Mouse (Mus musculus) lung, embryonic 14.5 days (tissue): ENCODE data around the gene Slc9a5. TPM values are rescaled to one million over a fixed set of nuclear protein-coding genes. Genes with fewer than 3 reads are reported as not detected.

Experiments used
- ATAC-seq: fragments of 200-750 bp; cut with Nextera tagmentation; 2 replicates; pipeline ENCODE4 v1.8.0; 2017; ENCODE audit warnings: mild to moderate bottlenecking, moderate TSS enrichment, moderate library complexity; ENCODE audit not compliant: insufficient read depth
- DNase-seq: peaks from one replicate; pipeline ENCODE4 v3.0.0-alpha.2; 2015
- H3K27ac ChIP-seq: fragments of 300-500 bp; sonication (generic); 2 replicates; pipeline ENCODE4 v1.5.1; 2014; ENCODE audit warnings: low read depth, mild to moderate bottlenecking, moderate library complexity
- H3K27me3 ChIP-seq: fragments of 300-500 bp; sonication (generic); 2 replicates; pipeline ENCODE4 v1.6.1; 2014; ENCODE audit warnings: low read length, control low read depth; ENCODE audit not compliant: insufficient read depth
- H3K36me3 ChIP-seq: fragments of 300-500 bp; sonication (generic); 2 replicates; pipeline ENCODE4 v1.6.1; 2014; ENCODE audit warnings: control low read depth; ENCODE audit not compliant: insufficient read depth
- H3K4me1 ChIP-seq: fragments of 300-500 bp; sonication (generic); 2 replicates; pipeline ENCODE4 v1.6.1; 2014; ENCODE audit warnings: antibody characterized with exemption, control low read depth; ENCODE audit not compliant: insufficient read depth
- H3K4me2 ChIP-seq: fragments of 300-500 bp; sonication (generic); 2 replicates; pipeline ENCODE4 v1.6.1; 2014; ENCODE audit warnings: mild to moderate bottlenecking
- H3K4me3 ChIP-seq: fragments of 300-500 bp; sonication (generic); 2 replicates; pipeline ENCODE4 v1.5.1; 2014; ENCODE audit warnings: low read depth, low read length
- H3K9ac ChIP-seq: fragments of 300-500 bp; sonication (generic); 2 replicates; pipeline ENCODE4 v1.6.1; 2014
- H3K9me3 ChIP-seq: fragments of 300-500 bp; sonication (generic); 2 replicates; pipeline ENCODE4 v1.6.1; 2016; ENCODE audit warnings: low read depth, low read length, control low read depth
- CTCF ChIP-seq: IDR thresholded peaks from 2 replicates; pipeline ENCODE4 v1.5.1; 2016; ENCODE audit warnings: antibody characterized with exemption, low read depth
- WGBS: fragments of 180-500 bp; shearing (Covaris S2); extraction: QIAGEN DNeasy Blood & Tissue Kit; methylation state at CpG from one replicate; pipeline ENCODE4 v1.1.7; 2014; 5-methylcytosine and 5-hydroxymethylcytosine counted together
- polyA plus RNA-seq: library from polyadenylated mRNA; unstranded; fragments of >200 nt; fragmentation: Nextera tagmentation; extraction: Ambion mirVana; gene quantifications from 2 replicates; pipeline ENCODE4 v1.2.1, GENCODE M21; 2014

Gene Slc9a5
- polyA plus RNA-seq, 1 experiment from 2014 or later = 10.9 TPM

DNA sequence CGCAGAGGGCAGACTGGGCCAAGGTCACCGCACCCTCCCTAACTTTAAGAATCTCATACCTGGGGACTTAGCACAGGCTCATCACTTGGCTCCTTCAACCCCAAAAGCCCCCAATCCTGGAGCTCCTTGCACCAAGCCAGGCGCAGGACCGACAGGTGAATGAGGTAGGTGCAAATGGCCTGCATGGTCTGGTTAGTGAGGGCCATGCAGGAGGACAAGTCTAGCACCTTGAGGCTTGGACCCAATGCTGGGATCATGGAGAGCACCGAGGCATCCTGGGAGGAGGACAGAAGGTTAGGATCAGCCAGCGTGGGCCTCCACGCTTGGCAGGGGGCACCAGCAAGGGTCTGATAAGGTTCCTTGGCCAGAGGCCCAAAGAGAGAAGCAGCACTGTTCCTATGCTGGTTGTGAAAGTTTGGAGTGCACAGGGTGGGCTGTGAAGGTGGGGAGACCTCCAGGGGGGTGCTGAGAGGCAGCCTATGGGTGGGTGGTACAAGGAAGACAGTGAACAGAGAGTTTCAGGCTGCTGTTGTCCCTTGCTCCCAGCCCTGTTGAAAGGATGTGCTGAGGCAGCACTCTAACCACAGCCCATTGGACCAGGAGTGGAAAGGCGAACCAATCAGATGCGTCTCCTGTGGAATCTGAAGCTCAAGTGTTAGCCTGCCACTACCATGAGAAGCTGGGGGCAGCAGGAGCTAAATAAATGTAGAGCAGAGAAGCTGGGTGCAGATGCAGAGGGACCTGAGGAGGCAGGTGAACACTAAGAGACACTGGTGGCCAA is 34.8 kb upstream of the Slc9a5 start:
- TF ChIP-seq CTCF = no peak
- Histone ChIP-seq H3K27me3 (no peaks in the 10 kb centered on the region), H3K36me3 (peaks cover 69% of the 10 kb centered on the region), H3K9me3 (no peaks in the 10 kb centered on the region), H3K4me1 (no peaks in the 10 kb centered on the region), H3K27ac (no peak overlapping the region), H3K4me3 (no peak overlapping the region), H3K4me2 (no peak overlapping the region), H3K9ac (no peak overlapping the region)
- ATAC-seq = no peak
- DNase-seq = no peak
- 67% methylated on average over 9 of the region's 9 CpGs for WGBS

DNA sequence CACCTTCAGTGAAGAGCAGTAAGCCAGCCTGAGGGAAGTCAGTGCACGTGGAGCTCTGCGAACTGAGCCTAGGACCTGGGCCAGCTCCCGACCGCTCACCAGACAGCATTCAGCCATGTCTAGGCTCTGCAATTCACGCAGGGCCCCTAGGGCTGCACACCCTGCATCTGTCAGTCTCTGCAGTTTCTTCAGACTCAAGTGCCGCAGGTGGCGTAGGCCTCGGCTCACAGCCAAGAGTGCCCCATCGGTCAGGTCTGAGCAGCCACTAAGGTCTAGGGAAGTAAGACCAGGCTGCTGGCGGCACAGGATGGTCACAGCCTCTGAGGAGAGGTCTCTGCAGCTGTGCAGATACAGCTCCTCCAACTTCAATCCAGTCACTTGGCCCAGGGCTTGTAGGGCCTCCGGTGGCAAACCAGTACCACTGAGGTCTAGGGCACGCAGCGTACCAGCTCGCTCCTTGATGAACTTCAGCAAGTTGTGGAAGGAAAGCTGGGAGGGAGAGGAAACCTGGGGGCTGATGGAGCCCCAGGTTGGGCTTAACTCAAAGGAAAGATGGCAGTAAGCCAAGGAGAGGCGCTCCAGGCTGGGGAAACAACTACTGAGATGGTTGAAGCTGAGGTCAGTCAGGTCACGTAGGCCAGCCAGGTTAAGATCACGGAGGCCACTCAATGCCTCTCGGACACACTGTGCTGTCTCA is 33.4 kb upstream of the Slc9a5 start:
- 82% methylated on average over 18 of the region's 18 CpGs for WGBS
- H3K4me1 ChIP-seq = no peaks in the 10 kb centered on the region
- no peak overlapping the region for H3K9ac ChIP-seq
- no peak overlapping the region for H3K4me2 ChIP-seq
- peaks cover 67% of the 10 kb centered on the region for H3K36me3 ChIP-seq
- H3K9me3 ChIP-seq = no peaks in the 10 kb centered on the region
- no peak for DNase-seq
- H3K27me3 ChIP-seq = no peaks in the 10 kb centered on the region
- TF ChIP-seq CTCF = no peak
- ATAC-seq = peak; percentile 32; the same call in 1 of the 2 replicates
- no peak overlapping the region for H3K27ac ChIP-seq
- no peak overlapping the region for H3K4me3 ChIP-seq

- Histone ChIP-seq H3K27me3 (no peaks in the 10 kb centered on the region), H3K27ac (no peak overlapping the region), H3K9me3 (no peaks in the 10 kb centered on the region), H3K4me3 (no peak overlapping the region), H3K4me2 (no peak overlapping the region), H3K9ac (no peak overlapping the region), H3K4me1 (no peaks in the 10 kb centered on the region), H3K36me3 (peaks cover 56% of the 10 kb centered on the region)
- ATAC-seq = no peak
- no peak for DNase-seq
- no peak for TF ChIP-seq CTCF
- WGBS = 87% methylated on average over 4 of the region's 4 CpGs
Observed at GRCm38 (mm10) chr8:105317941-105318340, 30.7 kb upstream of the Slc9a5 start.

DNA sequence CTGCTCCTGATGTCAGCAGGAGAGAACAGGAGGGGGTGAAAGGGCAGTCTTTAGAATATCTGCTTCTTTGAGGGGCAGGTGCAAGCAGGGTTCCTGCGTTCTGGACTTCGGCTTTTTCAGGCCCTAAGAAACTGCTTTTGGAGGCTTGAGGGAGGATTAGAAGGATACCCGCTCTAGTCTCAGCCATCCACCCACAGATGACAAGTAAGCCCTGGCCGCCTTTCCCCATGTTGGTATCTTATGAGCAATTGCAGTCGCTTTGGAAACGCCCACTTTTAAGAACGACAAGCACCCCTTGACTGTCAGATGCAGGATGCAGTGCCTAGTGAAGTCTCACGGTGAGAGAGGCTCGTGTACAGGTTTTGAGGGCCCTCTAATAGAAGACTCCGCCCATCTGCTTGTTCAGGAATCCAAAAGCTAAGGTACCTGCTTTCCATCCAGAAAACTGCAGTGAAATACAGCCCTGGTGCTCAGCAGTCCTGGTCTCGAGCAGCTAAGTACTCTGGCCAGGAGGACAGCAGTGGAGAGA is 29.9 kb upstream of the Slc9a5 start:
- no peak overlapping the region for H3K4me2 ChIP-seq
- WGBS = 75% methylated on average over 11 of the region's 11 CpGs
- no peak overlapping the region for H3K27ac ChIP-seq
- H3K36me3 ChIP-seq = peaks cover 52% of the 10 kb centered on the region
- no peak for ATAC-seq
- no peak for TF ChIP-seq CTCF
- no peaks in the 10 kb centered on the region for H3K27me3 ChIP-seq
- H3K4me1 ChIP-seq = no peaks in the 10 kb centered on the region
- no peaks in the 10 kb centered on the region for H3K9me3 ChIP-seq
- DNase-seq = no peak
- H3K4me3 ChIP-seq = no peak overlapping the region
- no peak overlapping the region for H3K9ac ChIP-seq

GRCm38 (mm10) chr8:105323183-105323582 is 25.5 kb upstream of the Slc9a5 start:
- no peak overlapping the region for H3K27ac ChIP-seq
- H3K4me1 ChIP-seq = peaks cover 13% of the 10 kb centered on the region; the same call in 1 of the 2 replicates
- DNase-seq (no peak), ATAC-seq (no peak)
- WGBS = 86% methylated on average over 4 of the region's 4 CpGs
- peaks cover 37% of the 10 kb centered on the region for H3K36me3 ChIP-seq
- TF ChIP-seq CTCF = no peak
- H3K27me3 ChIP-seq = no peaks in the 10 kb centered on the region
- no peak overlapping the region; the same call in 1 of the 2 replicates for H3K4me2 ChIP-seq
- H3K4me3 ChIP-seq = no peak overlapping the region
- no peak overlapping the region for H3K9ac ChIP-seq
- no peaks in the 10 kb centered on the region for H3K9me3 ChIP-seq

DNA sequence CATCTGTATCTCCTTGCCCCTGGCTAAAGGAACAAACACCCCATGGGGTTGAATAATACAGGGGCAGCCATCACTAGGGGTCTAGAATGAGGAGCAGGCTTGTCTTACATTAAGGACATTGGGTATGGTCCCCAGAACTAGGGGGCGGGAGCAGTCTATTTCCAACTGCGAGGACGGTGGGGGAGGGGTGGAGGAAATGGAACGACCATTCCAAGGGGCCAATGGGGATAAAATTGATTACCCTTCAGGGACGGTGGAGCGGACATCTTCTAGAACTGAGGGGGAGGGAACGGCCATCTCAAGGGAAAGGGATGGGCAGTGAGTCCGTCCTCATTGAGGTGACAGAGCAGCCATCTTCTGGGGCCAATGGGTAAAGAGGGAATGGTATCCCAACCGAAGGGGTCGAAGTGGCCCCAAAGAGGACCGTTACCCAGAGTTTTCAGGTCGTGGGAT is 23.0 kb upstream of the Slc9a5 start:
- H3K27me3 ChIP-seq = no peaks in the 10 kb centered on the region
- peaks cover 47% of the 10 kb centered on the region for H3K36me3 ChIP-seq
- H3K4me2 ChIP-seq = peak overlapping the region; percentile 80
- ATAC-seq (peak; percentile 57), DNase-seq (peak; percentile 56)
- H3K4me3 ChIP-seq = peak overlapping the region; percentile 83
- no peak for TF ChIP-seq CTCF
- H3K27ac ChIP-seq = 0 out of 2 replicates have a peak overlapping the region, but pooled peaks have one; percentile 50
- peak overlapping the region; percentile 69 for H3K9ac ChIP-seq
- no peaks in the 10 kb centered on the region for H3K9me3 ChIP-seq
- under 1% methylated on average over 12 of the region's 12 CpGs for WGBS
- H3K4me1 ChIP-seq = peaks cover 13% of the 10 kb centered on the region; the same call in 1 of the 2 replicates
